ENCODE assay signal across 13 mouse cellular contexts in the genomic region with DNA sequence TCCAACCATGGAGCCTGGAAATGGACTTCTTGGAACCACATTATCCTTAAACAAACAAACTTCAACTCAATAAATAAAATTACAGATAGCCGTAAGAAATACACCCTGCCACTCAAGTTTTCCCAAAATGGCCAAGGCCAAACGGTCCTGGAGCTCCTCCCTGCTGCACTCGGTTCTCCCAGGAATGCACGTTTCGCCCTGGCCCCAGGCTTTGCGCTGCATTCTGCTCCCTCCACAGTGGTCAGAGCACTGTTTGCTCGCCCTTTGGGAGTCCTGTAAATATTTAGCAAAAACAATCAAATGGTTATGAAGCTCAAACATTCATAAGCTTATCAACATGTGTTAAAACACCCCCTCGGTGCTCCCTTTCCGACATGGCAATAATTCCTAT.
"Had no signal": no experiment of that assay in that cellular context is flagged by ENCODE, and none has a peak within 500 bp of the region (broad histone marks: within the 10 kb centered on the region; RNA-seq: fewer than 3 reads in every experiment).

No protein-coding gene starts in this region.

- ATAC-seq: intestine, embryonic 15.5 days; midbrain, embryonic 16.5 days had no signal

- DNase-seq: kidney, adult 18-20 months; kidney, postnatal 10 days; retina, postnatal 1 day; right cerebral cortex, postnatal 4 days; spleen, adult 18-20 months; thymus, postnatal 14 days had no signal

- H3K9me3 ChIP-seq: intestine, embryonic 15.5 days; limb, embryonic 12.5 days; lung, embryonic 15.5 days; midbrain, embryonic 12.5 days; neural tube, embryonic 13.5 days had no signal

- H3K4me2 ChIP-seq: intestine, embryonic 15.5 days; limb, embryonic 12.5 days; liver, embryonic 11.5 days; lung, embryonic 15.5 days; midbrain, embryonic 12.5 days; neural tube, embryonic 13.5 days had no signal

- H3K27me3 ChIP-seq: intestine, embryonic 15.5 days; limb, embryonic 12.5 days; lung, embryonic 15.5 days; midbrain, embryonic 12.5 days; neural tube, embryonic 13.5 days had no signal

- H3K4me3 ChIP-seq: intestine, embryonic 15.5 days; limb, embryonic 12.5 days; lung, embryonic 15.5 days; midbrain, embryonic 12.5 days; neural tube, embryonic 13.5 days had no signal

- H3K27ac ChIP-seq: intestine, embryonic 15.5 days; limb, embryonic 12.5 days; lung, embryonic 15.5 days; midbrain, embryonic 12.5 days; neural tube, embryonic 13.5 days had no signal

- H3K9ac ChIP-seq: intestine, embryonic 15.5 days; limb, embryonic 12.5 days; lung, embryonic 15.5 days; midbrain, embryonic 12.5 days; neural tube, embryonic 13.5 days had no signal

- H3K36me3 ChIP-seq: intestine, embryonic 15.5 days; limb, embryonic 12.5 days; lung, embryonic 15.5 days; midbrain, embryonic 12.5 days; neural tube, embryonic 13.5 days had no signal
